Mouse (Mus musculus) heart, adult 18-20 months (tissue): ENCODE data around the gene Pex7. TPM values are rescaled to one million over a fixed set of nuclear protein-coding genes. Genes with fewer than 3 reads are reported as not detected.
A peak's percentile ranks its signal among the peaks of the same experiment; 100 is the strongest.

Experiments used
- DNase-seq, 2 experiments: peaks; one replicate each; pipeline ENCODE4 v3.0.0; 2021 to 2022; ENCODE audit warnings: mixed read lengths in 1 of 2
- total RNA-seq, 2 experiments: library from RNA; stranded (reverse); gene quantifications; 2 replicates each; pipeline ENCODE4 v1.2.3; 2021

Pex7 gene
- total RNA-seq, 2 experiments from 2014 or later: 35.9 to 38.7 TPM

DNA sequence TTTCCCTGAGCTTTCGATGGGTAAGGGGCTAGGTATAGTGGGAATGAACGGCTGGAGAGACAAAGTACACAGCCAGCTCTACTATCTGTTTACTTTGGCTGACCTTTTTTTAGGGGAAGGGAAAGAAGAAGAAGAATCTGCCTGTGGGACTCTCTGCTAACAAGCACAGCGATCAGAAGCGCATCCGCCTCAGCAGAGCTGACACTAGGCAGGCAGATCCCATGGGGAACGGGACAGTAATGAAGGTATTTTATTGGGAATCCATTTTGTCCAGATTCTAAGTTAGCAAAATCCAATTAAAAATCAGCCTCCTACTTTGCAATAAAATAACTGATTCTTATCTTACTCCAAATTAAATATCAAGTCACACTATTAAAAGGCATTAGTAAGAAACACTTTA is 28.3 kb downstream of the Pex7 start:
- DNase-seq: no peak

DNA sequence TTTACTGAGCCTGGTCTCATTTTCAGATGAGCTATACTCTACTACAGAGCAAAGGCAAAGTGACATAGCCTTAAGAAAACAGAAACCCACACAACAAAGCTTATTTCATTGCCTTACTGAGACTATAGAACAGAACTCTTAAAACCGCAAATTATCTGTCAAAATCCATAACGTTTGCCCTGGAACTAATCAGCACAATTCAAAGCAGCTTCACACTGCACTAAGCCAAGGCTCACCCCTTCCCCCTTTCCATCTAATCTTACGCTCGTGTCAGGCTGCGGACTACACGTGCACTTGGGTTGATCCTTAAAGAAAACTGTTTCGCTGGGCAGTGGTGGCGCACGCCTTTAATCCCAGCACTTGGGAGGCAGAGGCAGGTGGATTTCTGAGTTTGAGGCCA is 29.8 kb downstream of the Pex7 start:
- no peak for DNase-seq

- DNase-seq: no peak
Observed at GRCm38 (mm10) chr10:19877257-19877656, 30.2 kb downstream of the Pex7 start.

DNA sequence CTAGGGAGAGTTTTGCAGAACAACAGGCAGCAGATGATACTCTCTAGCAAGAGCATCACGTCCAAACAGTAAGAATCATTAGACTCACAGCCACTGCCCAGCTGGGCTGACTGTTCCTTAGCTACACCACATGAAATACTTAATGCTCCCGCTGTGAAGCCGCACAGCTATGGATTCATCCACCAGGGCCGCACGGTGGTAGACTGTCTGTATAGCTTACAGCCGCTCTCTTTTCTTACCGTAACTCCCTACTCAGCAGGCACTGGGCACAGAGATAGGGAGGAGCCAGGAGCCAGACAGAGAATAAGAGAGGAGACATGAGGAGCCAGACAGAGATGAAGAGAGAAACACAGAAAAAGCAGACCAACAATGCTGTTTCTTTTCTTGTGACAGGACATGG is 30.8 kb downstream of the Pex7 start:
- DNase-seq: no peak

DNA sequence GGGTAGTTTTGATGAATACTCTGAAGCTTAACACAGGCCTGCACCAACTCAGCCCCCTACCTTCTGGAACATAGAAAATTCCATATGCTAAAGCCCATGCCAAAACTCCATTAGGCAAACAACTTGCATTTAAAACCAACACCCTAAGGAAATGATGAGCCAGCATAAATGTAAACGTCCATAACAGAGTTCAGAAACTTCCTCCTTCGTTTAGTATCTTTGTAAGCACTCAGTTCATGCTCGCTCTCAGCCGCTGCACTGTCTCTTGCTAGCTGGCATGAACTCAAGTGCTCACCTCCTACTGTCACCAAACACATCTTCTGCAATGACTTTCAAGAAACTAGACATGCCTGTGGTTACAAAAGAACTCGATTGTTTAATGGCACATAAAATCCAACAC is 32.1 kb downstream of the Pex7 start:
- DNase-seq: no peak

DNA sequence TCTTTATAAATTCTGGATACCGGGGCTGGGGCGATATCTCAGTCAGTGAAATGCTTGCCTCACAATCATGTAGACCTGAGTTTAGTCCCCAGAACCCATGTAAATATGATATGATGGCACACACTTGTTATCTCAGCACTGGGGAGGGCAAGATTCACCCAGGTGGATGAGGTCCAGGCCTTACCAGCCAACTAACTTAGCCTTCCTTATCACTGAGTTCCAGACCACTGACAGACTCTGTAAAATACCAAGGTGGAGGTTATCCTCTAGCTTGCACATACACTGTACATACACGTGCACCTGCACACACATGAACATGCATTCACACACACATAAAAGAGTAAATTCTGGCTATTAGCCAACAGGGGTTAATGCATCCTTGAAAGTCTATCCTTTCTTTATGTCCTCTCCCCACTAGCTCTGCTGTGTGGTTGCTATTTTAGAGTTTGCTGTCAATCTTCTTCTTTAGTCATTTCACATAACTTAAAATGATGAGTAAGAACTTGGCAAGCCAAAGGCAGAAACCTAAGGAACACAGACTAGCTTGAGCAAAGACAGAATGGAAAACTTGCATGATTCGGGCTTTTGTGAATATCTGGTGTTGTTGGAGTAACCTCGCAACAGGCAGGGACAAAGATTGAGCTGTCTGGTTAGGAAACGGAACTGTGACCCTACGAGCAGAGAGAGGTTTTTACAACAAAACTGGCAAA is 51.7 kb downstream of the Pex7 start:
- DNase-seq: no peak

DNA sequence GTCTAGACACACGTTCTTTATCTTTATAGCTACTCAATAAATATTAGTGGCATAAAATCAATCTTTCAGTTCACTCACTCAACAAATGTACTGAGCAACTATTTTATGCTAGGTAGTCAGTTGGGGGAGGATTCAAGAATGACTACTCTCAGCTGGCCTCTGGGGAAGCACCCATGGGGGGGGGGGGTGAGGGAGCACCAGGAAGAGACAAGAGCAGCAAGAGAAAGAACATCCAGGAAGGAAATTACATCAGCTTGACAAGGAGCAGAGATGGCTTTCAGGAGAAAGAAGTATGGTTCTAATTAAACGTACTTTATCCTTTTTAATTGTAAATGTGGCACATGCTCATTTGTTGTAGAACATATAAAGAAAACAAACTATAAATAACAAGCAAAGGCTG is 53.9 kb downstream of the Pex7 start:
- no peak for DNase-seq

DNA sequence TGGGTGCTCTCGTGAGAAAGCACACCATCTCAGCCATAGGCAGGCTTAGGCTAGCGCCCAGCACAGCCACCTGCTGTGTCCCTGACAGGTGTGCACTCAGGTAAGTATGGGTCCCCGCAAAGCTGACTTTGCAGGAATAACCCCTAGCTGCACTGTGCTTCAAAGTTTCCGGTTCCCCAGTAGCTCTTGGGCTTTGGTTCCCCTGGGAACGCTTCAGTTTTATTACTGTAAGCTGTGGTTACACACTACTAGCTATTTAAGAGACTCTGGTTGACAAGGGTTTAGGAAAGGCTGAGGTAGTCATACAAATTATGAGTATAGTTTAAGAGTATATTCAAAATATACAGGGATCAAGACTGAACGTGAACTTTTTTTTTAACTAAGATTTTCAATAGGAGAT is 54.7 kb downstream of the Pex7 start:
- DNase-seq: no peak

DNA sequence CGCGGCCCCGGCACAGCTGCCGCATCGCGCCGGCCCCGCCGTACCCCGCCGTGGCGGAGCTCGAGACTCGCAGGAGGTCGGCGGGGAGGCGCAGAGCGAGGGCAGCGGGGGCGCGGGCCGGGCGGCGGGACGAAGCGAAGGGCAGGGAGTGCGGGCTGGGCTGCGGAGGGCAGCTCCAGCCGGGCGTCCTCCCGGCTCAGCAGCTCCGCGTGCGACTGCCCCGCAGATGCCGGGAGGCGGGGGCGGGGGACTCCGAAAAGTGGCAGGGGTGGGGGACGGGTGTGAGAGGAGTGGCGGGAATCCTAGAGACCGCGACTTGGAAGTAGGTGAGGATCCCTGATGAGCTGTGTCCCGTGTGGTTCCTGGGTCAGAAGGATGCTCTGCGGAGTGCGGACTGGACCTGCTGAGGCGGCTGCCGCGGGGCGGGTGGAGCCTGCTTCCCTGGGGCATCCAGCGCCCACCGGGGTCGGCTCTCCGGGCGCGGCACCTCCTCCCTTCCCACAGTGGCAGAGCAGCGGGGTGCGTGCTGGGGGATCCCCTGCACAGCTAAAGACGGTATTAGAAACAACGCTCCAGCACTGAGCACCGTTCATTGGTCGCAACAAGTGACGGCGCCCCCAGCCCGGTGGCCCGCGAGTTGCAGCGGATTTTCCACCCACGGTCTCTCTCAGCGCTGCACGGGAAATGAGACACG is 56.3 kb downstream of the Pex7 start, which contains the start of gene Slc35d3:
Gene Slc35d3, minus strand, starts transcription at position 462 of the 694 bp plus-strand sequence.
- peak; percentile 2 to 21 for DNase-seq

DNA sequence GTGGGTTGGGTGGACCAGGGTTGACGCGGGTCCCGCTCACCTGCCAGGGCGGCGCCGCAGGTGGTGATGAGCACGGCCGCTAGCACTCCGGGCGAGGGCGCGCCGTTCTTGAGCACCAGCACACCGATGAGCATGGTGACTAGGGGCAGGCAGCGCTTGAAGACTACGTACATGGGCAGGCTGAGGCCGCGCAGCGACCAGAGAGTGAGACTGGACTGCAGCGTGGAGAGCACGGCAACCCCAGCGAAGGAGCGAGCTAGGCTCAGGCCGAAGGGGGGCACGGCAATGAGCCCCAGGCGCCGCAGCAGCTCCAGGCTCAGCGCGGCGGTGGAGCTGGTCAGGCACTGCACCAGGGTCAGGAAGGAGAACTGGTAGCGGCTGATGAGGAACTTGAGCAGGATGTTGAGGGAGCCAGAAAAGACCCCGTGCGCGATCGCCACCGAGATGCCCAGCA is 56.9 kb downstream of the Pex7 start:
- DNase-seq: no peak

DNA sequence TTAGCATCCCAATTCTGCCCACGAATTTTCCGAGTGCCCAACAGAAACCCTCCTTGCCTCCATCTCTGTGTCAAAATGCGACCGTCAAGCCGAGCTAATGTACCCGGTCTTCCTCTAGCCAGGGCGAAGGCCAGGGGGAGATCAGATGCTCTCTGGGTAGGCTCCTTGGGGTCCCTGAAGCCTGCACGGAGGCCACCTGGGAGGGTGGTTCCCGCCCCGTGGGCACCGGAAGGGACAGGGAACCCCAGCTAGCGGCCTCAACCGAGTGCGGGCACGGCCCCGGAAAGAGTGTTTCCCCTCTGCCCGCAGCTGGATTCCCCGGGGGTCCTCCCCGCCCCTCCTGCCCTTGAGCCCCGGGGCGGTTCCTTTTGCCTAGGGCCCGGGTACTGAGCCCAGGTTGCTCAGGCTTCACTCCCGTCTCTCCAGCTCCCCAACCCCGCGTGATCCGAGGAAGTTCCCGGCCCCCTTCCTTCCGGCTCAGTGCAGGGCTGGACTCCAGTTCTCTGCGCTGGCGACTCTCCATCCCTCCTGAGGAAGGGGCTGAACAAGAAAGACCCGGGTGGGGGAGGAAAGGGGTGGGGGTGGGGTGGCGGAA is 57.6 kb downstream of the Pex7 start:
- peak; percentile 3 to 4 for DNase-seq

- no peak for DNase-seq
Observed at GRCm38 (mm10) chr10:19848928-19849770, 58.3 kb downstream of the Pex7 start.

DNA sequence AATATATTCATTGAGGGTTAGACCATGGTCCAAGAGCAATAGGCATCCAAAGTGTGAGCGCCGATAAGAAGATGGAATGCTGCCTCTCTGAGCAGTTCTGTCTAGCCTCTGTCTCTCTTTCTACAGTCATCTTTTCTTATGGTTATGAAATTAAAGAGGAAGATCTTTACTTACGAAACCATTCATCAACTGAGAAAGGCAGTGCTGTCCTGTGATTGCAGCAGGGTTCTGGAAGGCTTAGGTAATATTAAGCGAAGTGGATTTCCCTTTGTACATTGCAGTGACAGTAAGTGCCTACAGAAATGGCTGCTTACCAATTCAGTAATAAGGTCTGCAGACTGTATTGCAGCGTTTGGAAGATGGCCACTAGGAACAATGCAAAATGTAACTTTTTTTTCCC is 67.7 kb downstream of the Pex7 start:
- no peak for DNase-seq

GRCm38 (mm10) chr10:19835887-19836710 is 71.4 kb downstream of the Pex7 start:
- no peak for DNase-seq

DNA sequence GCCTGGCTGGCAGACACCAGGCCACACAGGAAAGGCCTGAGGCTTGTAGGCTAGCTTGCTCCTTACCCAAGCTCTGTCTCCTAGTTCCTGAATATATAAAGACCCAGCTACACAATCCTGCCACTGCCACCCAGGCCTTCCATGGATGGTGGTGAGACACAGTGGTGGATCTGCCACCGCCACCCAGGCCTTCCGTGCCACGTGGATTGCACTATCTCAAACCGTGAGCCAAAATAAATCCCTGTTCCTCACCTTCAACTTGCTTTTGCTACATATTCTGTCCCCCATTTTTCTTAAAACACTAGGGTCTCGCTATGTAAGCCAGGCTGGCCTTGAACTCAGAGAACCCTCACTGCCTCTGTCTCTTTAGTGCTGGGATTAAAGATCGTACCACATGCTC is 73.3 kb downstream of the Pex7 start:
- DNase-seq: no peak

DNA sequence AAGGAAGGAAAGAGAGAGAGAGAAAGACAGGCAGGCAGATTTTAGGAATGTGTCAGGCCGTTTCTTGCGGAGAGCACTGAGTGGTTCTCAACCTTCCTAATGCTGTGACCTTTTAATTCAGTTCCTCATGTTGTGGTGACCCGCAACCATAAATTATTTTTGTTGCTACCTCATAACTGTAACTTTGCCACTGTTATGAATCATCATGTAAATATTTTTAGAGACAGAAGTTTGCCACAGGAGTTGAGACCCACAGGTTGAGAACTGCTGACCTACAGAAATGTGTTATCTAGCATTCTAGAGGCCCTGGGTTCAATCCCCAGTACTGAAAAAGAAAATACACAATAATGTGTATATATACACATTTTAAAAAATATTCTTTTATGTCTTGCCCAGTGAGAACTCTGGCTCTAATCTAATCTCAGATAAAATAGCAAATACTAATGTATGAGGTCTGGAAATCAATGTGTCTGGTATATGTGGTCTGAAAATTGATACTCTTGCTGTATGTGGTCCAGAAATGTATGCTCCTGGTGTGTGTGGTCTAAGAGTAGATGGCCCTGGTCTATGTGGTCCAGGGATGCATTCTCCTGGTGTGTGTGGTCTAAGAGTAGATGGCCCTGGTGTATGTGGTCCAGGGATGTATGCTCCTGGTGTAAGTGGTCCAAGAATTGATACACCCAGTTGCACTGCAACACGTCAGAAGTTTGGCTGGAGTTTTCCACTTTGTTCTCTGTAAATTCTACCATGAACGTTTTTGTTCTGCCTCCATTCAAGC is 76.2 kb downstream of the Pex7 start:
- DNase-seq: no peak

- DNase-seq: no peak
Observed at GRCm38 (mm10) chr10:19820986-19821385, 86.5 kb downstream of the Pex7 start.

- DNase-seq: no peak
Observed at GRCm38 (mm10) chr10:19818723-19819355, 88.7 kb downstream of the Pex7 start.

DNA sequence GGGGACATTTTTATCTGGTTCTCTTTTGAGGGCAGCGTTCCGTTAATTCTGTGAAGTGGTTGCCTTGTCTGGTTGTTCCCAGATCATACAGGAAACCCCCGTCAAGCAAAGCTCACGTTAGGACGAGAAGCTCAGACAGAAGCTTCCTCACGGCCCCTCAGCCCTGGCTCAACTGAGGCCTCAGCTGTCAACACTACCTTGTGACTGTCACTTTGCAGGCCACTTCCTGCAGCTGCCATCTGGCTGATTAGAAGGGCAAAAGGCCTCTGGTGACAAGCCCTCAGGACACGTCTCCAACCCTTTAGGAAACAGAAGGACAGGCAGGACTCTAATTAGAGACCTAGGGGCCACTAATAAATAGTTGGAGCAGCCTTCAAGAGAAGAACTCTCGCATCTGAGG is 92.1 kb downstream of the Pex7 start:
- DNase-seq: peak in 1 of 2 experiments; percentile 10
